Mouse (Mus musculus) forebrain, embryonic 12.5 days (tissue): ENCODE measurements at regions not wholly inside any gene's neighbourhood (a gene's known extent, or its start where the extent isn't known, plus 50 kb on each side); places are given as distances from the start of the nearest gene placed in this dataset.

Source experiments
- ATAC-seq: fragments of 200-750 bp; cut with Nextera tagmentation; 2 replicates; pipeline ENCODE4 v1.8.0; 2017; ENCODE audit warnings: moderate TSS enrichment; ENCODE audit not compliant: low FRiP score
- H3K27ac ChIP-seq: fragments of 300-500 bp; sonication (generic); 2 replicates; pipeline ENCODE4 v1.5.1; 2016; ENCODE audit warnings: mild to moderate bottlenecking
- H3K27me3 ChIP-seq: fragments of 300-500 bp; sonication (generic); 2 replicates; pipeline ENCODE4 v1.6.1; 2016; ENCODE audit warnings: mild to moderate bottlenecking
- H3K36me3 ChIP-seq: fragments of 300-500 bp; sonication (generic); replicated peaks from 2 replicates; pipeline ENCODE4 v1.6.1; 2016; ENCODE audit warnings: mild to moderate bottlenecking
- H3K4me1 ChIP-seq: fragments of 300-500 bp; sonication (generic); 2 replicates; pipeline ENCODE4 v1.6.1; 2016
- H3K4me2 ChIP-seq: fragments of 300-500 bp; sonication (generic); 2 replicates; pipeline ENCODE4 v1.6.1; 2016; ENCODE audit warnings: mild to moderate bottlenecking, moderate library complexity
- H3K4me3 ChIP-seq: fragments of 300-500 bp; sonication (generic); replicated peaks from 2 replicates; pipeline ENCODE4 v1.5.1; 2016; ENCODE audit warnings: mild to moderate bottlenecking
- H3K9ac ChIP-seq: fragments of 300-500 bp; sonication (generic); 2 replicates; pipeline ENCODE4 v1.6.1; 2016; ENCODE audit warnings: mild to moderate bottlenecking
- H3K9me3 ChIP-seq: fragments of 300-500 bp; sonication (generic); 2 replicates; pipeline ENCODE4 v1.6.1; 2016
- WGBS: fragments of 180-500 bp; shearing (Covaris S2); methylation state at CpG from one replicate; pipeline ENCODE4 v1.1.7; 2016; 5-methylcytosine and 5-hydroxymethylcytosine counted together

- Histone ChIP-seq H3K9me3 (no peaks in the 10 kb centered on the region), H3K9ac (no peak overlapping the region), H3K4me3 (no peak overlapping the region), H3K36me3 (no peaks in the 10 kb centered on the region), H3K27me3 (no peaks in the 10 kb centered on the region), H3K4me1 (no peaks in the 10 kb centered on the region), H3K27ac (no peak overlapping the region), H3K4me2 (no peak overlapping the region)
- WGBS = 49% methylated on average over 3 of the region's 3 CpGs
- no peak for ATAC-seq
Measured at GRCm38 (mm10) chr15:11697060-11697459, 210.0 kb downstream of the Npr3 start.

- no peaks in the 10 kb centered on the region for H3K27me3 ChIP-seq
- ATAC-seq = no peak
- H3K36me3 ChIP-seq = no peaks in the 10 kb centered on the region
- H3K9me3 ChIP-seq = no peaks in the 10 kb centered on the region
- H3K4me3 ChIP-seq = no peak overlapping the region
- H3K4me1 ChIP-seq = no peaks in the 10 kb centered on the region
- no peak overlapping the region for H3K27ac ChIP-seq
- H3K4me2 ChIP-seq = no peak overlapping the region
- H3K9ac ChIP-seq = no peak overlapping the region
- WGBS = 81% methylated on average over 14 of the region's 14 CpGs
Measured at GRCm38 (mm10) chr15:11693772-11694270, 213.3 kb downstream of the Npr3 start.

GRCm38 (mm10) chr15:11664839-11665379 is 242.2 kb downstream of the Npr3 start:
- no peaks in the 10 kb centered on the region for H3K9me3 ChIP-seq
- H3K4me1 ChIP-seq = no peaks in the 10 kb centered on the region
- no peaks in the 10 kb centered on the region for H3K36me3 ChIP-seq
- ATAC-seq = no peak
- H3K4me3 ChIP-seq = no peak overlapping the region
- no peak overlapping the region for H3K27ac ChIP-seq
- no peak overlapping the region for H3K4me2 ChIP-seq
- H3K9ac ChIP-seq = no peak overlapping the region
- WGBS = 84% methylated on average over 5 of the region's 5 CpGs
- H3K27me3 ChIP-seq = no peaks in the 10 kb centered on the region

- H3K36me3 ChIP-seq = no peaks in the 10 kb centered on the region
- no peak overlapping the region for H3K4me3 ChIP-seq
- H3K27ac ChIP-seq = no peak overlapping the region
- H3K4me2 ChIP-seq = no peak overlapping the region
- 96% methylated on average over 3 of the region's 3 CpGs for WGBS
- no peak overlapping the region for H3K9ac ChIP-seq
- no peak for ATAC-seq
- H3K4me1 ChIP-seq = no peaks in the 10 kb centered on the region
- H3K9me3 ChIP-seq = no peaks in the 10 kb centered on the region
- H3K27me3 ChIP-seq = no peaks in the 10 kb centered on the region
Measured at GRCm38 (mm10) chr15:11655168-11655567, 251.9 kb downstream of the Npr3 start.

GRCm38 (mm10) chr15:11646241-11646640 is 246.8 kb upstream of the Tars start:
- 90% methylated on average over 6 of the region's 6 CpGs for WGBS
- H3K9me3 ChIP-seq = no peaks in the 10 kb centered on the region
- H3K36me3 ChIP-seq = no peaks in the 10 kb centered on the region
- H3K4me1 ChIP-seq = no peaks in the 10 kb centered on the region
- no peak for ATAC-seq
- H3K9ac ChIP-seq = no peak overlapping the region
- H3K4me3 ChIP-seq = no peak overlapping the region
- no peak overlapping the region for H3K27ac ChIP-seq
- no peaks in the 10 kb centered on the region for H3K27me3 ChIP-seq
- H3K4me2 ChIP-seq = no peak overlapping the region

- WGBS = 88% methylated on average over 7 of the region's 7 CpGs
- Histone ChIP-seq H3K4me3 (no peak overlapping the region), H3K27me3 (no peaks in the 10 kb centered on the region), H3K27ac (no peak overlapping the region), H3K36me3 (no peaks in the 10 kb centered on the region), H3K4me2 (no peak overlapping the region), H3K9me3 (no peaks in the 10 kb centered on the region), H3K9ac (no peak overlapping the region), H3K4me1 (no peaks in the 10 kb centered on the region)
- ATAC-seq = no peak
Measured at GRCm38 (mm10) chr15:11644779-11645178, 245.3 kb upstream of the Tars start.

- 79% methylated on average over 2 of the region's 2 CpGs for WGBS
- no peak overlapping the region for H3K4me3 ChIP-seq
- ATAC-seq = no peak
- H3K36me3 ChIP-seq = no peaks in the 10 kb centered on the region
- H3K9ac ChIP-seq = no peak overlapping the region
- H3K4me2 ChIP-seq = no peak overlapping the region
- no peak overlapping the region for H3K27ac ChIP-seq
- no peaks in the 10 kb centered on the region for H3K9me3 ChIP-seq
- H3K4me1 ChIP-seq = no peaks in the 10 kb centered on the region
- H3K27me3 ChIP-seq = no peaks in the 10 kb centered on the region
Measured at GRCm38 (mm10) chr15:11630654-11631053, 231.2 kb upstream of the Tars start.

- ATAC-seq = no peak
- Histone ChIP-seq H3K36me3 (no peaks in the 10 kb centered on the region), H3K4me1 (no peaks in the 10 kb centered on the region), H3K4me3 (no peak overlapping the region), H3K9me3 (no peaks in the 10 kb centered on the region), H3K27ac (no peak overlapping the region), H3K27me3 (no peaks in the 10 kb centered on the region), H3K9ac (no peak overlapping the region), H3K4me2 (no peak overlapping the region)
- WGBS = 71% methylated on average over 9 of the region's 9 CpGs
Measured at GRCm38 (mm10) chr15:11626433-11626832, 227.0 kb upstream of the Tars start.

- WGBS = 56% methylated on average over 3 of the region's 3 CpGs
- Histone ChIP-seq H3K4me1 (peaks cover 3% of the 10 kb centered on the region; the same call in 1 of the 2 replicates), H3K9me3 (no peaks in the 10 kb centered on the region), H3K36me3 (no peaks in the 10 kb centered on the region), H3K4me2 (no peak overlapping the region), H3K27me3 (no peaks in the 10 kb centered on the region), H3K4me3 (no peak overlapping the region), H3K27ac (no peak overlapping the region), H3K9ac (no peak overlapping the region)
- no peak for ATAC-seq
Measured at GRCm38 (mm10) chr15:11612416-11612815, 213.0 kb upstream of the Tars start.

- H3K9ac ChIP-seq = no peak overlapping the region
- no peaks in the 10 kb centered on the region for H3K9me3 ChIP-seq
- no peak overlapping the region for H3K4me3 ChIP-seq
- 55% methylated on average over 3 of the region's 3 CpGs for WGBS
- peaks cover 3% of the 10 kb centered on the region; the same call in 1 of the 2 replicates for H3K4me1 ChIP-seq
- no peaks in the 10 kb centered on the region for H3K27me3 ChIP-seq
- ATAC-seq = no peak
- H3K4me2 ChIP-seq = no peak overlapping the region
- no peak overlapping the region for H3K27ac ChIP-seq
- no peaks in the 10 kb centered on the region for H3K36me3 ChIP-seq
Measured at GRCm38 (mm10) chr15:11610043-11610670, 210.7 kb upstream of the Tars start.

GRCm38 (mm10) chr15:11607489-11607888 is 208.0 kb upstream of the Tars start:
- Histone ChIP-seq H3K27me3 (no peaks in the 10 kb centered on the region), H3K27ac (no peak overlapping the region), H3K4me1 (peaks cover 3% of the 10 kb centered on the region; the same call in 1 of the 2 replicates), H3K9me3 (no peaks in the 10 kb centered on the region), H3K9ac (no peak overlapping the region), H3K36me3 (no peaks in the 10 kb centered on the region), H3K4me3 (no peak overlapping the region), H3K4me2 (no peak overlapping the region)
- no peak for ATAC-seq

GRCm38 (mm10) chr15:11605677-11606076 is 206.2 kb upstream of the Tars start:
- H3K27ac ChIP-seq = no peak overlapping the region
- no peaks in the 10 kb centered on the region for H3K36me3 ChIP-seq
- no peaks in the 10 kb centered on the region for H3K9me3 ChIP-seq
- no peaks in the 10 kb centered on the region for H3K27me3 ChIP-seq
- no peak overlapping the region for H3K9ac ChIP-seq
- H3K4me1 ChIP-seq = peaks cover 3% of the 10 kb centered on the region; the same call in 1 of the 2 replicates
- H3K4me2 ChIP-seq = no peak overlapping the region
- 91% methylated on average over 4 of the region's 4 CpGs for WGBS
- H3K4me3 ChIP-seq = no peak overlapping the region
- ATAC-seq = no peak

- H3K4me3 ChIP-seq = no peak overlapping the region
- H3K4me1 ChIP-seq = no peaks in the 10 kb centered on the region
- H3K9ac ChIP-seq = no peak overlapping the region
- WGBS = 82% methylated on average over 6 of the region's 6 CpGs
- H3K36me3 ChIP-seq = no peaks in the 10 kb centered on the region
- no peaks in the 10 kb centered on the region for H3K27me3 ChIP-seq
- no peak overlapping the region for H3K4me2 ChIP-seq
- no peaks in the 10 kb centered on the region for H3K9me3 ChIP-seq
- ATAC-seq = no peak
- H3K27ac ChIP-seq = no peak overlapping the region
Measured at GRCm38 (mm10) chr15:11597021-11597420, 197.6 kb upstream of the Tars start.
